Mouse (Mus musculus): ENCODE data around the gene Nup107.

DNA sequence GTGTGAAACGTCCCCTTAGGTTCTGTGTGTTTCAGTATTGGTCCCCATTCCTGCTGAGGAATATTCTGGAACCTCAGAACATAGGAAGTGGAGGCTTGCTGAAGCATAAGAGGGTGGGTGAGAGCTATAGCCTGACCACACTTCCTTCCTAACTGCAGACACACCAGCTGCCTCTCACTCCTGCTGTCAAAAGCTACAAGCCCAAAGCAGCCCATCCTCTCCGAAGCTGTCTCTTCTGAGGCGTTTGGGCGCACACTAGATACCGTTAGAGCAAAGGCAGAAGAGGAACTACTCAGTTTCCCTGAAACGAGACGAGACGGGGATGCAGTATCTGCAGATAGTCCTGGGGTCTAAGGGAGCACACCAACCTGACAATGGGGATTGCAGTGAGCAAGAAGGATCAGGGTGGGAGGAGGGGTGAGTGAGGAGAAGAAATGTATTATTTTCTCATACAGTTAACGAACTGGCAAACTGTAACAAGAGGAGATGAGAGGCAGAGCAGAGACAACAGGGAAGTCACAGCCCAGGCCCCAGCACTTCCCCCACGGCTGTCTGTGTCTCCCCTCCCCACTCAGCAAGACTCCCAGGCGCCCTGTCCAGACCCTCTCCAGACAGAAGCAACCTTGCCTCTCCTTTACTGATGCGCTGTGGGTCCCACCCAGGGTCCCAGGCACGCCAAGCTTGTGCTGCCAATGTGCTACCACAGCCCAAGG lies 37.3 kb downstream of the Nup107 start:
- TF ChIP-seq CTCF (IDR thresholded peaks at IDR 0.05; ENCODE audit: low read depth, low read length), result no peak
- TF ChIP-seq EP300 (IDR thresholded peaks at IDR 0.05; ENCODE audit: insufficient read depth, low read depth, low read length), result no peak
- no peak for TF ChIP-seq POLR2A (IDR thresholded peaks at IDR 0.05; ENCODE audit: insufficient read depth, low read length)
